Mouse (Mus musculus) Patski (cell line): ENCODE results near the gene Glb1l. TPM values are rescaled to one million over a fixed set of nuclear protein-coding genes. Genes with fewer than 3 reads are reported as not detected.

Experiments
- ATAC-seq: fragments of 100-300 bp; one replicate; pipeline ENCODE4 v1.8.0; 2021
- CTCF ChIA-PET: fragments of 350-600 bp; sonication (Branson Sonifier 250); formaldehyde crosslinking; loops from one replicate; lab custom pipeline; 2022; ENCODE audit warnings: inconsistent platforms; lab: Charles Lee
- POLR2A ChIA-PET: fragments of 350-600 bp; sonication (Branson Sonifier 250); formaldehyde crosslinking; loops from one replicate; lab custom pipeline; 2022; ENCODE audit warnings: antibody characterized with exemption, inconsistent platforms; lab: Charles Lee
- DNase-seq: peaks from one replicate; pipeline ENCODE4 v3.0.0-alpha.2; 2011; ENCODE audit warnings: low read depth, low spot score
- H3K27me3 ChIP-seq: fragments of 371-371 bp; one replicate; pipeline ENCODE4 v1.5.1; 2021
- CTCF ChIP-seq: fragments of 100-300 bp; IDR thresholded peaks from one replicate; pipeline ENCODE4 v1.5.1; 2021
- in situ Hi-C: fragments of 300-500 bp; cut with MboI; formaldehyde crosslinking; loops from 3 replicates; pipeline ENCODE4 v1.11.1; 2018; ENCODE audit warnings: low pct_unique_long_range_greater_than_20kb, mixed read lengths
- polyA plus RNA-seq: library from polyadenylated mRNA; unstranded; gene quantifications from one replicate; pipeline ENCODE4 v1.2.3, GENCODE M21; 2021

Glb1l gene
- polyA plus RNA-seq, result 30.9 TPM

DNA sequence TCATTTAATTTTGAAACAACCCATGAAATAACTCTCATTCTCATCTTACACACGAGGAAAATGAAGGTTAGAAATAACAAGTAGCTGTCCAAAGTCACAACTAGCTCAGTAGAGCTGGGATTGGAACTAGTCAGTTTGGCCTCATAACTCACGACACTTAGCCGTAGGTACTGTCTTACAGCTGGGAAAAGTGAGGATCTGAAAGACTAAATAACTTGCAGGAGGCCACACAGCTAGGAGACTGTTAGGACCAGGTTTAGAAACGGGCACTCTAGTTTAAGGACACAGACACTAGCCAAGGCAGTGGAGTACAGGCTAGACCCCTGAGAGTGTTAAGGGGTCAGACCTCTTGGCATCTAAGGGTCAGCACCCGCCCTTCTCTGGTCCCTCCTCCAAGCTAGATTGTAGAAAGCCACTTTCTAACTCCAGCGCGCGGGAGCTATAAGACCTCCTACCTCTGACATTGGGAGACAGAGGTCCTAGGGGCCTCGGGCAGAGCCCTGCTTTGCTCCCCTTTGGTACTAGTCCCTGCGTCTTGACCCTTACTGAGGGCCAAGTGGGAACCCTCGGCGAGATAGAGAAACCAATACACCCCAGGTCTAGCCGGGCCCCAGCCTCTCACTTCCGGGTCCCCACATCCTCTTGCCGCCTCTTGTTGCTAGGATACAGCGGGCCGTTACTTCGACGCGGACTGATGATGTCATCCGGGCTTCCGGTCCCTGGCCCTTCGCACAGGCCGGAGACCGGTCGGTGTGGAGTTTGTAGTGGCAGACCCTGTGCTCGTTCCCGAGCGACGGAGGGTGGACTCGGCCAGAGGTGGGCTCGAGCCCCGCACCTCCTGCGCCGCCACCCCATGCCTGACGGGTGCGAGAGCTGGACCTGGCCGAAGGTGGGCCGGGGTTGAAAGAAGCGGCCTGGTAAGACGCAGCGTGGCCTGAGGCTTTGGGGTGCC is at the start of gene Glb1l, which contains the start of gene Stk16:
TSS of gene Glb1l (minus strand) at position 678 of the 952 bp plus-strand sequence.
TSS of gene Stk16 (plus strand) at position 703 of the 952 bp plus-strand sequence.
- in situ Hi-C loops, result no loop called here
- POLR2A ChIA-PET, result interaction anchor here (0.9 to 1.3 kb wide), 3 partner anchors 27 to 38 kb away, joined by 3 read pairs; no protein-coding TSS in a partner anchor
- H3K27me3 ChIP-seq, result no peaks in the 10 kb centered on the region
- DNase-seq (peak; percentile 84), ATAC-seq (peak; percentile 48)
- CTCF ChIA-PET, result interaction anchor here (0.9 to 1.0 kb wide), 3 partner anchors 9 to 41 kb away, joined by 3 to 4 read pairs (median 3); partner anchors contain the start of gene Tuba4a
- no peak for TF ChIP-seq CTCF

DNA sequence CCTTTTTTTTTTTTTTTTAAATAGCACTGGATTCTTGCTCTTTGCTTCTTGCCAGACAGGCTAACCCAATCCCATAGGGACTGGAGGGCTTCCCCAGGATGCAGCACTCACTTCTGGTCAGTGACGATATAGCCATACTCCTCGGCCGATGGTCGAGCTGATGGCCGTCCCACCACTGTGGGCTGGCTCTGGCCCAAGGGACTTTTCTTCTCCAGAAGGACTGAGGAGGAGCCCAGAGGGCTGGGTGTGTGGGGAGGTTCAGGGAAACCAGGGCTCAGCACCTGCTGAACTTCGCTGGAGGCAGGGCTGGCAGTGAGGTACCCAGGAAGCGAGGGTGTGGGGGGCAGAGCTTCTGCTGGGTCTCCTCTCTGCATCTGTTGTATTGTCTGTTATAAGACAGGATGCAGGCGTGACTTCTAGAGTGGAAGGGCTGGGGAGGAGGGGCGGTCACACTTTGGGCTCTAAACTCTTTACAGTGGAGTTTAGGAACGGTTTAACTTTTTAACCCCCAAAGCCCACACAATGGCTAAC is 45.0 kb upstream of the Glb1l start:
- DNase-seq, result no peak
- POLR2A ChIA-PET, result interaction anchor here (0.7 kb wide), 1 partner anchor 21 kb away, joined by 6 read pairs; no protein-coding TSS in a partner anchor
- in situ Hi-C loops, result loop anchor here (10.0 kb wide), 1 partner anchor 71 kb away; the partner anchor contains the start of gene Abcb6

DNA sequence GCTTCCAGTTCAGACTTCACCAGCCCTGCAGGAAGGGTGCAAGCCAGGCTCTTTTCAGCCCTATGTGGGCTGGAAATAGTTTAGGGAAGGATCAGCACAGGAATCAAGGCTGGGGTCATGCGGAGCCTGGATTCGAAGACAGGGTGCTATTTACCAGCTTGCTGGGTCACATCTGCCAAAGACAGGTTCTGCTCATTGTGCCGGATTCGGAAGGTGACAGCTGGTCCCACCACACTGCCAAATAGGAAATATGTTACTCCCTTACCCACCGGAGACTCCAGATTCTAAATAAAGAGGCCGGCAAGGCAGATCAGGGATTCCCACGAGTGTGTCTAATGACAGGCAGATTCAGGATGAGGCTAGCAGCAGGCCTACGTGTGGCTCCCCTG is 44.0 kb upstream of the Glb1l start:
- ATAC-seq (no peak), DNase-seq (no peak)
- POLR2A ChIA-PET, result interaction anchor here (0.9 to 1.2 kb wide), 2 partner anchors 114 to 120 kb away, joined by 3 to 5 read pairs; partner anchors contain the start of gene Slc23a3
- in situ Hi-C loops, result loop anchor here (10.0 kb wide), 1 partner anchor 70 kb away; the partner anchor contains the start of gene Abcb6
- H3K27me3 ChIP-seq, result no peaks in the 10 kb centered on the region
- CTCF ChIA-PET, result interaction anchor here (0.7 to 1.5 kb wide), 8 partner anchors 10 to 332 kb away, joined by 3 to 6 read pairs (median 3); no protein-coding TSS in a partner anchor
- no peak for TF ChIP-seq CTCF

More for the DNA sequence above, 45.0 kb upstream of the Glb1l start:
- CTCF ChIA-PET, result interaction anchor here (0.6 kb wide), 1 partner anchor 320 kb away, joined by 3 read pairs; the partner anchor contains the start of gene Cfap65
- H3K27me3 ChIP-seq, result peaks cover 3% of the 10 kb centered on the region
- no peak for TF ChIP-seq CTCF
- ATAC-seq, result no peak

DNA sequence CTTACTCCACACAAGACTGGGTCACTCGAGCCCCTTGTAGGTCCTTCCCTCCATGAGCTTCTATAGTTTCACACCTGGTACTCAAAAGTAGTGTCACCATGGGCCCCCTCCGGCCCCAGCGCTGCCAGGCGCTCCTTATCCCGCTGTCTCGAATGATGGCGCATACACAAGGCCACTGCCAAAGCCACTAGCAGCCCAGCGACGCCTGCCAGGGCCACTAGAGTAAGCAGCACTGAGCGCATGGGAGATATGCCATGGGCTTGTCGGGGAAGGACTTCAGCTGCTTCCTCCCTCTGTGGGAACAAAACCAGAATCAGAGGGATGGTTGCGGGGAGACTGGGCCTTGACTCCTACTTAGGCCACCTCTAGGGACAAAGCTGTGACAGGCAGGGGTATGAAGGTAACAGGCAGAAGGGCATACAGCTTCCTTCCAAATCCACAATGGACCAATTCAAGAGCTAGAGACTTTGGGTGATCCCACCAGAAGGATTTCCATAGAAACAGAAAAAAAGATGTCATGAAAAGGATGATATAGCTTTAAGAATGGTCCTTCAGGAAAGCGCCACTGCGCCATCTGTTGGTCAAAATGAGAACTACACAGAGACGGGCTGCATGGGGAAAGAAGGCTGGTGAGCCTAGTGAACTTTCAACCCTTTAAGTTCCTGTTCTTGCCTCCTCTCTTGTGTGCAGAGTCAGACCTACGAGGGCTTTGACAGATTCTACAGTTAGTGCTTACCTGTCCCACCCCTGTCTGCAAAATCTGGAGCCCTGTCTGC is 43.4 kb upstream of the Glb1l start:
- POLR2A ChIA-PET, result interaction anchor here (0.9 to 1.2 kb wide), 2 partner anchors 113 to 120 kb away, joined by 3 to 5 read pairs; partner anchors contain the start of gene Slc23a3
- ATAC-seq, result no peak
- in situ Hi-C loops, result loop anchor here (10.0 kb wide), 1 partner anchor 69 kb away; the partner anchor contains the start of gene Abcb6
- H3K27me3 ChIP-seq, result no peaks in the 10 kb centered on the region
- DNase-seq, result no peak
- CTCF ChIA-PET, result interaction anchor here (0.6 to 1.5 kb wide), 17 partner anchors 9 to 332 kb away, joined by 3 to 6 read pairs (median 3); partner anchors contain the start of gene Nhej1
- no peak for TF ChIP-seq CTCF

DNA sequence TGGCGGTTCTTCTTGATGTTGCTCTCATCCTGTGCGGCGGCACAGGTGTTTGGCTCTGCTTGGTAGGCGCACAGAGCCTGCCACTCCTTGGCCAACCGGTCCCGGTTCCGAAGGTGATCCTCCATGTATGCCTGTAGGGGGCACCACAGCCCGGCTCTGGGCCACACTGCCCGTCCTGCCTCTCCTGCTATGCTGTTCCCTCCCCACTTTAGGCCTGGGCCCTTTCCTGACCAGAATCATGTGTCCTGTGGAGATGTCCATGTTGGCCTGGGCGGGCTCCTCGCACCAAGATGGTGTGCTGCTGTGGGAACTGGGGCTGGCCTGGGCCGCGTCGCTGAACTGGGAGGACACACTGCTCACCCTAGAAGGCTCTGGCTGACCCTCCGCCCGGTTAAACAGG is 42.4 kb upstream of the Glb1l start:
- no peak for ATAC-seq
- no peak for TF ChIP-seq CTCF
- no peak for DNase-seq
- no peaks in the 10 kb centered on the region for H3K27me3 ChIP-seq
- CTCF ChIA-PET, result interaction anchor here (1.1 to 1.4 kb wide), 3 partner anchors 83 to 201 kb away, joined by 3 to 4 read pairs (median 4); partner anchors contain the start of gene Nhej1
- in situ Hi-C loops, result loop anchor here (10.0 kb wide), 1 partner anchor 68 kb away; the partner anchor contains the start of gene Abcb6
- POLR2A ChIA-PET, result no interaction called here

DNA sequence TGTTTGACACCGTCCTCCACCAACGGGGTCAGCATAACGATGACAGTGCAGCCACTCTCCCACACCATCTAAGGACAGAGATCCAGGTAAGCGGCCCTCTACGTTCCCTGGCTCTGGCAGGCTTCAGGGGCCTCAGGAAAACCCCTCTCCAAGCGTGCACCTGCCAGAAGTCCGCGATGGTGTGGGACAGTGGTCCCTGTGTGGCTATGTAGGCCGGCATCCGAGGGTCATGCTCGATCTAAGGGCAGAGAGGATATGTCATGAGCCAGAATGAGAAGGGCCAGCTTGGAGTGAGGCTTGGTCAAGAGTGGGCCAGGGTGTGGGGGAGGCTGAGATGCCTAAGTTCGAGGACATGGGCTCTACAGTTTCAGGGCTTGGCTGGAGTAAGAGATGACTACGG is 41.7 kb upstream of the Glb1l start:
- ATAC-seq, result no peak
- no peak for TF ChIP-seq CTCF
- H3K27me3 ChIP-seq, result no peaks in the 10 kb centered on the region
- DNase-seq, result no peak
- CTCF ChIA-PET, result interaction anchor here (1.0 to 2.0 kb wide), 14 partner anchors 9 to 201 kb away, joined by 3 to 10 read pairs (median 5); partner anchors contain the start of genes Ankzf1, Atg9a, Dnajb2 and Tuba4a
- in situ Hi-C loops, result loop anchor here (10.0 kb wide), 1 partner anchor 68 kb away; the partner anchor contains the start of gene Abcb6
- POLR2A ChIA-PET, result interaction anchor here (0.5 kb wide), 1 partner anchor 114 kb away, joined by 3 read pairs; no protein-coding TSS in a partner anchor

DNA sequence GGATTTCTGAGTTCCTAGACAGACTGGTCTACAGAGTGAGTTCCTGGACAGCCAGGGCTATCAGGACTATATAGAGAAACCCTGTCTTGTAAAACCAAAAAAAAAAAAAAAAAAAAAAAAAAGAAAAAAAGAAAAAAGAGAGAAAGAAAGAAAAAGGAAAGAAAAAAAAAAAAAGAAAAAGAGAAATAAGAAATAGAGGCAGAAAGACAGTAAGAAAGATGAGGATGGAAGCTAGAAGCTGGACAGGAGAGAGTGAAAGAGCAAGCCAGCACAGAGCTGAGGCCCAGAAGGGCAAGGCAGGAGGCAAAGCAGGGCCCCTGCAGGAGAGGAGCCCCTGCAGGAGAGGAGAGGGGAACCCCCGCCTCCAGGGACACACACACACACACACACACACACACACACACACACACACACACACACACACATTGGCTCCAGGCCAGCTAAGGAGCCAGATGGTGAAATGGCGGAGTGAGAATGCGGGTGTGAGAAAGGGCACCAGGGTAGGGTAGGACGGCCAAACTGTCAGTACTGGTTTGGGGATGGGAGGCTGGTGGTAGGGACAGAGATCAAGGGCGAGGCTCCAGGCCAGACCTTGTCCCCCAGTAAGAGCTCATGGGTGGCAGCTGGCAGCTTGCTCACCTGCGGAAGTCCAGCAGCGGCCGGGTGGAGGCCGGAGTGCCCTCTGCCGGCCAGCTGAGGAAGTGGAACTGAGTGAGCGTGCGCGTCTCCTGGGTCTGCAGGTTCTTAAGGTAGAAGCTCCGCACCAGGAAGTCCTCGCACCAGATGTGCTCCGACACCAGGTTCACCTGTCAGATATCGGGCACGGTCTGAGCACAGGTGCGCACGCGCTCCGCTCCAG is 40.7 kb upstream of the Glb1l start:
- DNase-seq (no peak), ATAC-seq (no peak)
- in situ Hi-C loops, result loop anchor here (10.0 kb wide), 1 partner anchor 67 kb away; the partner anchor contains the start of gene Abcb6
- no peaks in the 10 kb centered on the region for H3K27me3 ChIP-seq
- TF ChIP-seq CTCF, result no peak
- ChIA-PET POLR2A (interaction anchor here (0.5 to 1.1 kb wide), 2 partner anchors 70 to 113 kb away, joined by 3 to 11 read pairs; no protein-coding TSS in a partner anchor), CTCF (interaction anchor here (0.6 to 2.0 kb wide), 17 partner anchors 8 to 287 kb away, joined by 3 to 10 read pairs (median 3); partner anchors contain the start of genes Ankzf1, Atg9a, Dnajb2 and Tuba4a)

DNA sequence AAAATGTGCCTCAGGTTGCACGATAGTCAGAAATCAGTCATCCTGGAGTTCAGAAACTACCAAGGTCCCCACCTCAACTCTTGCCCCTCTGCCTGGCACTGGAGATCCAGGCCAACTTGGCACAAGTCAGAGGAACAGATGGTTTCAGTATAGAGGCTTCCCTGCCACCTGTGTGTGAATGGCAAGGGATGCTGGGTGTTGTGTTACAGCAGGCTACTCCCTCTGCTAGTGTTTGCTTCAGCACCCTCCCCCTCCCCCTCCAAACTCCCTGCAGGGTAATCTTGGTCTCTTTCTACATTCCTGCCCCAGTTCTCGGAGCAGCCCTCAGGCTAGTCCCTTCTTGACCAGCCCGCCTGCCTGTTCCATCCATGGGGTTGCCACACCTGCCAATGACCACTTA is 39.9 kb upstream of the Glb1l start:
- POLR2A ChIA-PET, result no interaction called here
- DNase-seq (no peak), ATAC-seq (no peak)
- no peaks in the 10 kb centered on the region for H3K27me3 ChIP-seq
- CTCF ChIA-PET, result interaction anchor here (1.7 to 2.0 kb wide), 3 partner anchors 8 to 72 kb away, joined by 9 to 10 read pairs (median 9); partner anchors contain the start of gene Dnajb2
- TF ChIP-seq CTCF, result no peak
- in situ Hi-C loops, result loop anchor here (10.0 kb wide), 1 partner anchor 66 kb away; the partner anchor contains the start of gene Abcb6
